Mouse (Mus musculus) intestine, embryonic 16.5 days (tissue): Measurements from ENCODE around the gene Cd34. TPM values are rescaled to one million over a fixed set of nuclear protein-coding genes. Genes with fewer than 3 reads are reported as not detected.

Experiments used
- ATAC-seq: fragments of 200-750 bp; cut with Nextera tagmentation; 2 replicates; pipeline ENCODE4 v1.8.0; 2017; ENCODE audit warnings: moderate TSS enrichment, moderate library complexity
- H3K27ac ChIP-seq: fragments of 300-500 bp; sonication (generic); 2 replicates; pipeline ENCODE4 v1.5.1; 2014; ENCODE audit warnings: mild to moderate bottlenecking, low read length
- H3K27me3 ChIP-seq: fragments of 300-500 bp; sonication (generic); replicated peaks from 2 replicates; pipeline ENCODE4 v1.6.1; 2014; ENCODE audit warnings: low read length, control low read depth, mixed read lengths; ENCODE audit not compliant: control insufficient read depth, insufficient read depth
- H3K36me3 ChIP-seq: fragments of 300-500 bp; sonication (generic); 2 replicates; pipeline ENCODE4 v1.6.1; 2014; ENCODE audit warnings: low read length, control low read depth; ENCODE audit not compliant: control insufficient read depth, insufficient read depth
- H3K4me1 ChIP-seq: fragments of 300-500 bp; sonication (generic); 2 replicates; pipeline ENCODE4 v1.6.1; 2014; ENCODE audit warnings: low read length, control low read depth, mixed read lengths; ENCODE audit not compliant: control insufficient read depth, insufficient read depth
- H3K4me2 ChIP-seq: fragments of 300-500 bp; sonication (generic); 2 replicates; pipeline ENCODE4 v1.6.1; 2014; ENCODE audit warnings: low read depth, low read length, control low read depth
- H3K4me3 ChIP-seq: fragments of 300-500 bp; sonication (generic); 2 replicates; pipeline ENCODE4 v1.5.1; 2014; ENCODE audit warnings: mild to moderate bottlenecking, low read length
- H3K9ac ChIP-seq: fragments of 300-500 bp; sonication (generic); 2 replicates; pipeline ENCODE4 v1.6.1; 2014; ENCODE audit warnings: low read depth, low read length
- H3K9me3 ChIP-seq: fragments of 300-500 bp; sonication (generic); 2 replicates; pipeline ENCODE4 v1.6.1; 2016; ENCODE audit warnings: low read length, control low read depth; ENCODE audit not compliant: control insufficient read depth
- WGBS: fragments of 180-500 bp; shearing (Covaris S2); extraction: QIAGEN DNeasy Blood & Tissue Kit; methylation state at CpG from one replicate; pipeline ENCODE4 v1.1.7; 2014; 5-methylcytosine and 5-hydroxymethylcytosine counted together
- polyA plus RNA-seq: library from polyadenylated mRNA; unstranded; fragments of >200 nt; fragmentation: Nextera tagmentation; extraction: Ambion mirVana; gene quantifications from 2 replicates; pipeline ENCODE4 v1.2.1, GENCODE M21; 2015

The Cd34 gene
- polyA plus RNA-seq, 1 experiment from 2014 or later, result 56.2 TPM

GRCm38 (mm10) chr1:194977946-194978720 is 39.5 kb downstream of the Cd34 start:
- Histone ChIP-seq H3K4me2 (no peak overlapping the region), H3K27ac (no peak overlapping the region), H3K36me3 (no peaks in the 10 kb centered on the region), H3K4me1 (peaks cover 8% of the 10 kb centered on the region), H3K9me3 (no peaks in the 10 kb centered on the region), H3K9ac (no peak overlapping the region), H3K27me3 (no peaks in the 10 kb centered on the region), H3K4me3 (no peak overlapping the region)
- no peak for ATAC-seq
- 57% methylated on average over 5 of the region's 5 CpGs for WGBS

- H3K4me2 ChIP-seq, result no peak overlapping the region
- no peak overlapping the region for H3K9ac ChIP-seq
- no peaks in the 10 kb centered on the region for H3K27me3 ChIP-seq
- no peak for ATAC-seq
- H3K36me3 ChIP-seq, result no peaks in the 10 kb centered on the region
- H3K4me1 ChIP-seq, result peaks cover 8% of the 10 kb centered on the region
- H3K4me3 ChIP-seq, result no peak overlapping the region
- no peaks in the 10 kb centered on the region for H3K9me3 ChIP-seq
- WGBS, result 64% methylated on average over 1 of the region's 1 CpGs
- H3K27ac ChIP-seq, result no peak overlapping the region
These were observed 42.3 kb downstream of the Cd34 start for GRCm38 (mm10) chr1:194980826-194981435.

GRCm38 (mm10) chr1:194982931-194983690 is 44.5 kb downstream of the Cd34 start:
- no peak for ATAC-seq
- H3K4me1 ChIP-seq, result no peaks in the 10 kb centered on the region
- H3K9me3 ChIP-seq, result no peaks in the 10 kb centered on the region
- no peak overlapping the region for H3K27ac ChIP-seq
- WGBS, result 79% methylated on average over 5 of the region's 5 CpGs
- no peak overlapping the region for H3K9ac ChIP-seq
- H3K4me2 ChIP-seq, result no peak overlapping the region
- no peaks in the 10 kb centered on the region for H3K27me3 ChIP-seq
- no peak overlapping the region for H3K4me3 ChIP-seq
- H3K36me3 ChIP-seq, result no peaks in the 10 kb centered on the region

GRCm38 (mm10) chr1:194984914-194985313 is 46.3 kb downstream of the Cd34 start:
- Histone ChIP-seq H3K27me3 (no peaks in the 10 kb centered on the region), H3K4me1 (no peaks in the 10 kb centered on the region), H3K4me2 (no peak overlapping the region), H3K9ac (no peak overlapping the region), H3K36me3 (no peaks in the 10 kb centered on the region), H3K4me3 (no peak overlapping the region), H3K9me3 (no peaks in the 10 kb centered on the region), H3K27ac (no peak overlapping the region)
- WGBS, result 83% methylated on average over 3 of the region's 3 CpGs
- ATAC-seq, result no peak

GRCm38 (mm10) chr1:194985442-194986210 is 47.0 kb downstream of the Cd34 start:
- H3K4me2 ChIP-seq, result no peak overlapping the region
- 85% methylated on average over 4 of the region's 4 CpGs for WGBS
- no peaks in the 10 kb centered on the region for H3K4me1 ChIP-seq
- no peak overlapping the region for H3K9ac ChIP-seq
- H3K27ac ChIP-seq, result no peak overlapping the region
- no peak for ATAC-seq
- no peak overlapping the region for H3K4me3 ChIP-seq
- no peaks in the 10 kb centered on the region for H3K9me3 ChIP-seq
- no peaks in the 10 kb centered on the region for H3K27me3 ChIP-seq
- H3K36me3 ChIP-seq, result no peaks in the 10 kb centered on the region

- peaks cover 11% of the 10 kb centered on the region for H3K4me1 ChIP-seq
- WGBS, result 90% methylated on average over 1 of the region's 1 CpGs
- ATAC-seq, result no peak
- no peak overlapping the region for H3K9ac ChIP-seq
- H3K9me3 ChIP-seq, result no peaks in the 10 kb centered on the region
- no peak overlapping the region for H3K4me3 ChIP-seq
- H3K27ac ChIP-seq, result no peak overlapping the region
- no peak overlapping the region for H3K4me2 ChIP-seq
- H3K36me3 ChIP-seq, result no peaks in the 10 kb centered on the region
- no peaks in the 10 kb centered on the region for H3K27me3 ChIP-seq
These were observed 50.4 kb downstream of the Cd34 start for GRCm38 (mm10) chr1:194989024-194989423.

GRCm38 (mm10) chr1:194990976-194991375 is 52.4 kb downstream of the Cd34 start:
- no peak overlapping the region for H3K4me2 ChIP-seq
- H3K27me3 ChIP-seq, result no peaks in the 10 kb centered on the region
- no peaks in the 10 kb centered on the region for H3K36me3 ChIP-seq
- no peak for ATAC-seq
- peaks cover 14% of the 10 kb centered on the region for H3K4me1 ChIP-seq
- no peaks in the 10 kb centered on the region for H3K9me3 ChIP-seq
- no peak overlapping the region for H3K27ac ChIP-seq
- WGBS, result 82% methylated on average over 2 of the region's 2 CpGs
- H3K4me3 ChIP-seq, result no peak overlapping the region
- no peak overlapping the region for H3K9ac ChIP-seq

- no peaks in the 10 kb centered on the region for H3K9me3 ChIP-seq
- peaks cover 14% of the 10 kb centered on the region for H3K4me1 ChIP-seq
- no peak overlapping the region for H3K9ac ChIP-seq
- no peaks in the 10 kb centered on the region for H3K36me3 ChIP-seq
- 75% methylated on average over 2 of the region's 2 CpGs for WGBS
- no peak for ATAC-seq
- H3K27ac ChIP-seq, result no peak overlapping the region
- H3K4me3 ChIP-seq, result no peak overlapping the region
- no peaks in the 10 kb centered on the region for H3K27me3 ChIP-seq
- H3K4me2 ChIP-seq, result no peak overlapping the region
These were observed 53.0 kb downstream of the Cd34 start for GRCm38 (mm10) chr1:194991654-194992053.
